Mouse (Mus musculus): ENCODE data around the gene Syt12.
A peak's percentile ranks its signal among the peaks of the same experiment; 100 is the strongest.

Syt12 gene

GRCm38 (mm10) chr19:4477345-4478189, at the start of gene Syt12:
Gene Syt12, minus strand, starts transcription at chr19:4477447.
- no peak for DNase-seq (ENCODE audit: low read depth, low spot score)

GRCm38 (mm10) chr19:4521426-4522050, 44.3 kb upstream of the Syt12 start:
- no peak for DNase-seq (ENCODE audit: low read depth, low spot score)

GRCm38 (mm10) chr19:4517483-4517882, 40.2 kb upstream of the Syt12 start:
- DNase-seq (ENCODE audit: low read depth, low spot score) = no peak

- DNase-seq (ENCODE audit: low read depth, low spot score) = no peak
Observed at GRCm38 (mm10) chr19:4516288-4516687, 39.0 kb upstream of the Syt12 start.

DNA sequence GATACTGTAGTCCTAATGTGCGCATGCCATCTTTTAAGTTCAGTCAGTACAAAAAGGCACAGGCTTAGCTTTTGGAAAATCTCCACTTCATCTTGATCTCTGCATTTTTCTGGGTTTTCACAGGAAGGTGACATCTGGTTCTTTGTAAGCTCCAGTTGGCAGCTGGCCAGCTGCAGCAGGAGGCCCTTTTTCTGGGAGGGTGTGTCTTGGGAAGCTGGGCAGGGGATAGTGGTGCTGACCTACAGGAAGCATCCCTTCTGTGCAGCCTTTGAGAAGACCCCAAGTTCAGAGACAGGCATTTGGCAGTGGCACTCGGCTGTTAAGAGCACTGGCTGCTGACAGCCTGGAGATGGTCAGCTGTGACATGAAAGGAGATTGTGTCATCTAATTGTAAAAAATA, 38.5 kb upstream of the Syt12 start:
- DNase-seq (ENCODE audit: low read depth, low spot score) = no peak

GRCm38 (mm10) chr19:4513236-4513858, 36.1 kb upstream of the Syt12 start:
- DNase-seq (ENCODE audit: low read depth, low spot score) = no peak

DNA sequence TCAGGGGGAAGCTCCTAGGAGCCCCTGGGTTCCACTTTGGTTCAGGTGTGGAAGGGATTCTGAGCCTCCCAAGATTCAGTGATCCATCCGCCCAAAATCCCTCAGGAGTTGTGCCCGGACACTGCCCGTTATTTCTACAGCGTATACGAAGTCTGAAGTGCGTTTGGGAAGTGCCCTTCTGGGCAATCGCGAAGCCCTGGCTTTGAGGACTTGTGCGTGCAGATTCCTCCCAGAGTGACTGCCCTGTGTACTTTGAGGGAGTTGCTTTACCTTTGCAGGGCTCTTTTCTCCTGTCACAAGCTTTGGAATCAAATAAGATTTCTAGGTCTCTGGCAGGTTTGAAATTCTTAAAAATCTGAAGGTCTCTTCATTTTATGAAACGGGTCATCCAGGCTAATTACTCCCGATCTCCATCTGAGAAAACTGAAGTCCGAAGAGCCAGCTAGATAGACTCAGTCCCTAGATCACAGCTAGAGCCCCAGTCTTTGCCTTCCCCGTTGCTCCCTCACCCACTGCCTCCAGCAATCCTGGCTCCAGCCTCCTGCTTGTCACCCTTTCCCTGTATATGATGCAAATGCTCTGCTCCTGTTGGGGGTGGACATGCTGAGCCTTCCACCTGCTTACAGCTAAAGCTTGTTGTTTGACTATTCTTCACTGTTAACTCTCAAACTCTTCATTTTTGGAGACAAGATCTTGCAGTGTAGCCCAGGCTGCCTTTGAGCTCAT, 34.0 kb upstream of the Syt12 start:
- peak; percentile 12 for DNase-seq (ENCODE audit: low read depth, low spot score)

DNA sequence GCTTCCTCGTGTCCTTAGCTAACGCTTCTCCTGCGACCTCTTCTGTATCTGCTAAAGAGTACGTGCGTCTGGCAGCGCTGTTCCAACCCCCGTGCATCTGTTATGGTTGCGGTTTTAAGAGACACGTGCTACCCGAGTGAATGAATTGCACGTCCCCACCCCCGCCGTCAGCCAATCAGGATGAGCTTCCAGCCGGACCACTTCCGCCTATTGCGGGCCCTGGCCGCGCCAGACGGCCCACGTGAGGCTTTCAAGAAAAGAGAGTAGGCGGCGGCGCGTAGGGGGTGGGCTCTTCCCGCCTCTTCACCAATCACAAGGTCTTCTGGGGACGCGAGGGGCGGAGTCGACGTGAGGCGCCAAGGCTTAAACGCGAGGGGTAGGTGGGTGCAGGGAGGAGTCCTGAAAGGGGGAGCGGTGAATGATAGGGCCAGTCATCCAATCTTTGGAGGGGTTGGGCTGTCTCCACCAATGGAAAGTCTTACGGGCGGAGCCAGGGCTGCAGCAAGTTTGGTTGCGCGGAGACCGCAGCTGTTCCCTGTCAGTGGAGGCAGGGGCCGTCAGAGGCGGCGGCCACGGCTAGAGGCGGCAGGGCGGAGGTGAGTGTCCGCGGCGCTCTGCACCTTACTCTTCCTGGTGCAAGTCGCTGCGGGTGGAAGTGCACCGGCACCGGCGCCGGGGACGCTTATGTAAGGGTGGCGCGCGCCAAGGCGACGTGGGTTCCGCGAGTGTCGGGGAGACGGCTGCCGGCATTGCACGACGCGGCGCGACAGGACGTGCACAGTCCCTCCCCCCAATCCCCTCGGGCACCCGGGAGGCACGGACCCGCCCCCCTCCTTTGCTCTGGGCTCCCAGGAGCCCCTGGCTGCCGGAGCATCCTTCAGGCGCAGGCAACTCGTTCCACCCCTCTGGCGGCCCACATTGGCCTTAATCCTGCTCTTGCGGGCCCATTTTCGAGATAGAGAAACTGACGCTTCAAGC, 33.0 kb upstream of the Syt12 start, which contains the start of gene Pcx:
Gene Pcx, plus strand, starts transcription at position 487 of the 978 bp plus-strand sequence.
- DNase-seq (ENCODE audit: low read depth, low spot score) = peak; percentile 100

- no peak for DNase-seq (ENCODE audit: low read depth, low spot score)
Observed at GRCm38 (mm10) chr19:4507746-4508145, 30.5 kb upstream of the Syt12 start.

GRCm38 (mm10) chr19:4504830-4505229, 27.6 kb upstream of the Syt12 start:
- DNase-seq (ENCODE audit: low read depth, low spot score) = no peak

- no peak for DNase-seq (ENCODE audit: low read depth, low spot score)
Observed at GRCm38 (mm10) chr19:4502701-4503100, 25.5 kb upstream of the Syt12 start.

DNA sequence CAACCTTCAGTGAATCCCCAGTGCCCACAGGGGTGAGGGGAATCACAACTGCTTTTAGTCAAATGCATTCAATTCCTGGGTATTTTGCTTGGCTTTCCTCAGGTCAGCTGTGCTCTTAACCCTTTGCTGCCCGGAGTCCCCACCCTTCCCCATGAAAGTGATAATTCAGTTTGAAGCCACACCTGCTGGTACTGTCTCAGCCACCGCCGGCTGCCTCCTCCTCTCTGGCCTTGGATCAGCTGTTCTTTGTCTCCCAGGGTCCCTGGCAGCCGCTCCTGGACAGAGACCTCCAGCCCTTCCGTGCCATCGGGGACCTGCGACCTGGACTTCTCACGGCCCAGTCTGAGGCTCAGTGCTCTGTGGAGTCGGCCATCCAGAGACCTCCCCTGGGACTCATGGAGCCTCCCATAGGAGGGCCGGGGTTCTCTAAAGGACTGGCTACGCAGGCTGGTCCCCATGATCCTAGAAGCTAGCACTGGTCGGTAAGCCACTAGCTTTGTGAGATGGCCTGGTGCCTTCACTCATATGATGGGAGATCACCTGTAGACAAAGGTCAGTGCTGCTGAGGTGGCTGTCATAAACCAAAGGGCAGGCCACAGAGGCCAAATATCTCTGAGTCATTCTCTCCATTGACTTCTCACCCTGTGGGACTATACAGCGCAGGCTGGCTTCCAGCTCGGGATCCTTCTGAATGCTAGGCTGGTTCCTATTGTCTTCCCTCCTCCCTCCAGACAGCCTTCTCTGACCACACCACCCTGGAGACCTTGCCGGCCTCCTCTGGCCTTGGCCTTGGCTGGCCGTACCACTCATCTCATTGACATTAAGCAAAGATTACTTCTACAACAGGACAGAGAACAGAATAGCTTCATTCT, 21.1 kb upstream of the Syt12 start, which contains the start of gene 2010003K11Rik:
Gene 2010003K11Rik, minus strand, starts transcription at position 522 of the 872 bp plus-strand sequence.
- DNase-seq (ENCODE audit: low read depth, low spot score) = no peak

DNA sequence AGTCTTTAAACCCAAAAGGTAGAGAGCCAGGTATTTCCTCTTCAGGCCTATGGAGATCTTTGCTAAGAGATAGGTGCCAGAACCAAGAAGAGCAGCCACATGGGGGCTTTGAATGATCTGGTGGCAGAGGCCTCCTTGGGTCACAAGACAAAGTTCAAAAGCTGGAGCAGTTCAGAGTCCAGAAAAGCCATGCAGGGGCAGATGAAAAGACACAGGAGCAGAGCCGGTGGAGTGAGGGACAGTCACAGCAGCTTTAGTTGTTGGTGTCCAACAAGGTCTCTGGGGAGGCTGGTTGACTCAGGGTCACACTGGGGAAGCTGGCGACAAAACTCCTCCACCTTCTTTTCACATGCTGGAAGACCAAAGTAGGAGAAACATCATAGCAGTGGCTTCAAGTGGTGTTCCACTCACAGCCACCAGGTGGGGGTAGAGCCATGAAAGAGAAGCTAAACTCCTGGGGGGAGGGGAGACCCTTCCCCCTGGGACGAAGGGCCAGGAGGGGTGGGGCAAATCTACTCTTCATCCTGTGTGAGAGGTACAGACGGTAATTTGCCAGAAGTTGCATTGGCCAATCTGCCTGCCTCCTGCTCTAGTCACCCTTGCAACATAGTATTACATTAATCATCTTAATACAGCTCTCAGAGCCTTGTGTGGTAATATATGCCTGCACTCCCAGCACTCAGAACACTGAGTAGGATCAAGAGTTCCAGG, 20.2 kb upstream of the Syt12 start:
- DNase-seq (ENCODE audit: low read depth, low spot score) = peak; percentile 91

GRCm38 (mm10) chr19:4496535-4497262, 19.5 kb upstream of the Syt12 start:
- no peak for DNase-seq (ENCODE audit: low read depth, low spot score)

DNA sequence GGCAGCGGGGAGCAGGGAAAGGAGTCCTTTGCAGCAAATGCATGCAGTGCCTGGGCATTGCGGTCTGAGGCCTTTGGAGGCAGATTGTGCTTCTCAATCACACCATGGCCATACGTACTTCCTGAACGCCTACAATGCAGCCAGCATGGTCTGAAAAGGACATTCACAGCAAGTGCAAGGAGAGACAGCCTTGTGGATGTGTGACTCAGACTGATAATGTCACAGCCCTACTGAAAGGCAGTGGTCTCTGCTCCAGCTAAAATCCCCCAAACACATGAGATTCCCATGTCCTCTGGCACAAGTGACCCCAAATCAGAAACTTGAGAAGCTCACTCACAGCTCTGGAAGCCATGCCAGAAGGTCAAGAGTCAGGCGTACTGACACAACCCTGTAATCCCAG, 18.6 kb upstream of the Syt12 start:
- DNase-seq (ENCODE audit: low read depth, low spot score) = no peak

GRCm38 (mm10) chr19:4494707-4495106, 17.5 kb upstream of the Syt12 start:
- DNase-seq (ENCODE audit: low read depth, low spot score) = no peak

- no peak for DNase-seq (ENCODE audit: low read depth, low spot score)
Observed at GRCm38 (mm10) chr19:4492526-4493296, 15.5 kb upstream of the Syt12 start.
